Mouse (Mus musculus) intestine, postnatal 0 days (tissue): ENCODE measurements at regions not wholly inside any gene's neighbourhood (a gene's known extent, or its start where the extent isn't known, plus 50 kb on each side); places are given as distances from the start of the nearest gene placed in this dataset.

Experiments used
- ATAC-seq: fragments of 200-750 bp; cut with Nextera tagmentation; 2 replicates; pipeline ENCODE4 v1.8.0; 2017; ENCODE audit warnings: mild to moderate bottlenecking, moderate TSS enrichment, moderate library complexity
- H3K27ac ChIP-seq: fragments of 300-500 bp; sonication (generic); 2 replicates; pipeline ENCODE4 v1.5.1; 2014; ENCODE audit warnings: mild to moderate bottlenecking, low read depth, low read length, moderate library complexity
- H3K27me3 ChIP-seq: fragments of 300-500 bp; sonication (generic); replicated peaks from 2 replicates; pipeline ENCODE4 v1.6.1; 2014; ENCODE audit warnings: low read length, mixed read lengths; ENCODE audit not compliant: control insufficient read depth, insufficient read depth
- H3K36me3 ChIP-seq: fragments of 300-500 bp; sonication (generic); 2 replicates; pipeline ENCODE4 v1.6.1; 2014; ENCODE audit warnings: mild to moderate bottlenecking, moderate library complexity; ENCODE audit not compliant: control insufficient read depth, insufficient read depth
- H3K4me1 ChIP-seq: fragments of 300-500 bp; sonication (generic); replicated peaks from 2 replicates; pipeline ENCODE4 v1.6.1; 2014; ENCODE audit warnings: antibody characterized with exemption, low read length, mixed read lengths; ENCODE audit not compliant: control insufficient read depth, insufficient read depth
- H3K4me2 ChIP-seq: fragments of 300-500 bp; sonication (generic); replicated peaks from 2 replicates; pipeline ENCODE4 v1.6.1; 2014; ENCODE audit warnings: low read depth, mild to moderate bottlenecking, moderate library complexity
- H3K4me3 ChIP-seq: fragments of 300-500 bp; sonication (generic); 2 replicates; pipeline ENCODE4 v1.5.1; 2014; ENCODE audit warnings: low read depth, low read length
- H3K9ac ChIP-seq: fragments of 300-500 bp; sonication (generic); 2 replicates; pipeline ENCODE4 v1.6.1; 2014; ENCODE audit warnings: mild to moderate bottlenecking, low read depth, low read length
- H3K9me3 ChIP-seq: fragments of 300-500 bp; sonication (generic); 2 replicates; pipeline ENCODE4 v1.6.1; 2016; ENCODE audit warnings: mixed run types; ENCODE audit not compliant: control insufficient read depth
- CTCF ChIP-seq: sonication (generic); IDR thresholded peaks from 2 replicates; pipeline ENCODE4 v1.5.1; 2016; ENCODE audit warnings: low read depth, mild to moderate bottlenecking, control low read depth, antibody characterized with exemption, moderate library complexity
- WGBS: fragments of 180-500 bp; shearing (Covaris S2); extraction: QIAGEN DNeasy Blood & Tissue Kit; methylation state at CpG from one replicate; pipeline ENCODE4 v1.1.7; 2014; 5-methylcytosine and 5-hydroxymethylcytosine counted together

DNA sequence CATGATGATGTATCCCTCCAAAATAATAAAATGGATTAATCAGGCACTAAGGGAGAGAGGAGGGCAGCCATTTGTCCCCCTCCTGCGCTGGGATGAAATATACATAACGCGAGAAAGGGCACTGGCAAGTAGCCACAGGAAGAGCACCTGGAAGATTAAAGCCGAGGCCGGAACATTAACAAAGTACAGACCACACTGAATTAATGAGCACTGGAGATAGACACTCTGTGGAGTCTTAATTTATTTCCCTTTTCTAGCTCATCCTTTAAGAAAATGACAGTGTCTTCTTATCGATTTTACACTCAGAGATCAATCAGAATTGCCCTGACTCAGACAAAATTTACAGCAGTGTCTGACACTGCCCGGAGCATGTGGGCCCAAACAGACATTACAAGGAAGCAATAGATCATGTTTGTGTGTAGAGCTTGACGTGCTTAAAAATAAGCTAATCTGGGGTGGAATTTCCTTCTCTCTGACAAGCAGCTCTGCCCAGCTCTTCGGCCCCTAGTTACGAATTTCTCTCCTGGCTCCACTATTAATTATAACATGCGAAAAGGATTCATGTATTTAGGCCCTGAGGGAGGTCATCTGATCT is 143.0 kb upstream of the Sp8 start:
- 31% methylated on average over 11 of the region's 11 CpGs for WGBS
- ATAC-seq = no peak
- H3K4me2 ChIP-seq = no peak overlapping the region

GRCm38 (mm10) chr12:118701838-118702237 is 144.3 kb upstream of the Sp8 start:
- TF ChIP-seq CTCF = no peak
- WGBS = 81% methylated on average over 2 of the region's 2 CpGs
- H3K9me3 ChIP-seq = no peaks in the 10 kb centered on the region
- no peak overlapping the region for H3K9ac ChIP-seq
- ATAC-seq = no peak
- H3K27me3 ChIP-seq = no peaks in the 10 kb centered on the region
- no peak overlapping the region for H3K27ac ChIP-seq
- H3K4me1 ChIP-seq = no peaks in the 10 kb centered on the region
- H3K4me2 ChIP-seq = no peak overlapping the region
- H3K4me3 ChIP-seq = no peak overlapping the region
- H3K36me3 ChIP-seq = no peaks in the 10 kb centered on the region

More for the DNA sequence above, 143.0 kb upstream of the Sp8 start:
- no peak overlapping the region for H3K27ac ChIP-seq
- TF ChIP-seq CTCF = no peak
- H3K27me3 ChIP-seq = no peaks in the 10 kb centered on the region
- no peaks in the 10 kb centered on the region for H3K4me1 ChIP-seq
- H3K4me3 ChIP-seq = no peak overlapping the region
- H3K9me3 ChIP-seq = no peaks in the 10 kb centered on the region
- H3K36me3 ChIP-seq = no peaks in the 10 kb centered on the region
- no peak overlapping the region for H3K9ac ChIP-seq

DNA sequence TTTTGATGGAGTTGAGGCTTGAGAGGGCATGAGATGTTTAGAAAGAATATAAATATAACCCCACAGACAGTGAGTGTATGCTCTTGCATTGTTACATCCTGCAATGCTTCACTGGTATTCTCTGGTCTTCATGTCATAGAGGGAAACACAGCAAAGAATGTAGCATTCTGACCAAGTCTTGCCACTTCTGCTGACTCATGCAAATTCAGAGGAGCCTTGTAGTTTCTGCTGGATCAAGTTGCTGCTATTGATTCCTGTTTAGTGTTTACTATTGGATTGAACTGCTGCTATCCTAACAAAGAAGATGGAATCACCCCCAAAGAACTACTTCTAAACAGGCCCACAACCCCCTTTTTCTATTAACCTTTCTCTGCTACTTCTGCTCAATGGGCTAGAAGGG is 148.0 kb upstream of the Sp8 start:
- H3K4me2 ChIP-seq = no peak overlapping the region
- H3K4me1 ChIP-seq = no peaks in the 10 kb centered on the region
- no peak overlapping the region for H3K27ac ChIP-seq
- TF ChIP-seq CTCF = no peak
- H3K9ac ChIP-seq = no peak overlapping the region
- H3K27me3 ChIP-seq = no peaks in the 10 kb centered on the region
- H3K4me3 ChIP-seq = no peak overlapping the region
- H3K9me3 ChIP-seq = no peaks in the 10 kb centered on the region
- no peak for ATAC-seq
- H3K36me3 ChIP-seq = no peaks in the 10 kb centered on the region

- Histone ChIP-seq H3K9me3 (no peaks in the 10 kb centered on the region), H3K4me2 (no peak overlapping the region), H3K4me1 (no peaks in the 10 kb centered on the region), H3K27ac (no peak overlapping the region), H3K9ac (no peak overlapping the region), H3K36me3 (no peaks in the 10 kb centered on the region), H3K27me3 (no peaks in the 10 kb centered on the region), H3K4me3 (no peak overlapping the region)
- ATAC-seq = no peak
- TF ChIP-seq CTCF = no peak
- WGBS = 63% methylated on average over 2 of the region's 2 CpGs
These were observed 151.4 kb upstream of the Sp8 start for GRCm38 (mm10) chr12:118694701-118695100.

DNA sequence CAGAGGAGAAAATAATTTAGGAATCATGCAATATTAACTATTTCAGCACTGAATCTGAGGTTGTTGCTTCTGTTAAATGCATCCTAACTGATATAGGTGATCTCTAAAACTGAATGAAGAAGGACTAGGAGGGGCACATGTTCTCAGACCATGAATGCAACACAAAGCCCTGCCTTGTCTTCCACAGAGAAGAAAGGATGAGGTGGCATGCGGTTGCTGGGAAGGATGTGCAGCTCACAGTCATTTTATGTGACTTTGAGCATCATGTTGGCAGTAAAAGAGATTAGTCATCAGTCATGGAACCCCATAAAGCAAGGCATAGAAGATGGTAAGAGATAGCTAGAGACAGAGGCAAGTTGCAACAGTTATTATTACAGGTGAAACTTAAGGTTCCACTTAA is 163.2 kb upstream of the Sp8 start:
- no peak for ATAC-seq
- Histone ChIP-seq H3K9ac (no peak overlapping the region), H3K4me1 (no peaks in the 10 kb centered on the region), H3K36me3 (no peaks in the 10 kb centered on the region), H3K27me3 (no peaks in the 10 kb centered on the region), H3K9me3 (no peaks in the 10 kb centered on the region), H3K4me3 (no peak overlapping the region), H3K4me2 (no peak overlapping the region), H3K27ac (no peak overlapping the region)
- no peak for TF ChIP-seq CTCF
- WGBS = 100% methylated on average over 1 of the region's 1 CpGs

GRCm38 (mm10) chr12:118677989-118678388 is 168.1 kb upstream of the Sp8 start:
- WGBS = 86% methylated on average over 4 of the region's 4 CpGs
- no peak for TF ChIP-seq CTCF
- no peak for ATAC-seq

GRCm38 (mm10) chr12:118661575-118661974 is 184.6 kb upstream of the Sp8 start:
- WGBS = 47% methylated on average over 9 of the region's 9 CpGs
- no peak overlapping the region for H3K27ac ChIP-seq
- TF ChIP-seq CTCF = no peak
- H3K36me3 ChIP-seq = no peaks in the 10 kb centered on the region
- no peaks in the 10 kb centered on the region for H3K9me3 ChIP-seq
- ATAC-seq = no peak
- no peak overlapping the region for H3K4me2 ChIP-seq
- H3K27me3 ChIP-seq = 0 out of 2 replicates have a peak, but pooled peaks cover 4% of the 10 kb centered on the region
- H3K4me1 ChIP-seq = no peaks in the 10 kb centered on the region
- H3K4me3 ChIP-seq = no peak overlapping the region
- no peak overlapping the region for H3K9ac ChIP-seq

More at GRCm38 (mm10) chr12:118677989-118678388, 168.1 kb upstream of the Sp8 start:
- H3K27ac ChIP-seq = no peak overlapping the region
- H3K9me3 ChIP-seq = no peaks in the 10 kb centered on the region
- no peaks in the 10 kb centered on the region for H3K27me3 ChIP-seq
- no peaks in the 10 kb centered on the region for H3K36me3 ChIP-seq
- H3K4me2 ChIP-seq = no peak overlapping the region
- H3K4me3 ChIP-seq = no peak overlapping the region
- no peaks in the 10 kb centered on the region for H3K4me1 ChIP-seq
- H3K9ac ChIP-seq = no peak overlapping the region
